Mouse (Mus musculus) hematopoietic multipotent progenitor cell, adult 10-12 weeks (in vitro differentiated cells): Measurements from ENCODE around the gene Gpr18. TPM values are rescaled to one million over a fixed set of nuclear protein-coding genes. Genes with fewer than 3 reads are reported as not detected.

Experiments
- polyA plus RNA-seq: library from polyadenylated mRNA; stranded (reverse); fragments of >175 nt; gene quantifications from 2 replicates; pipeline ENCODE4 v1.2.3, GENCODE M21; 2012; ENCODE audit warnings: low replicate concordance

Gene Gpr18
- 49.7 and 108 TPM in 2 replicates for polyA plus RNA-seq

DNA sequence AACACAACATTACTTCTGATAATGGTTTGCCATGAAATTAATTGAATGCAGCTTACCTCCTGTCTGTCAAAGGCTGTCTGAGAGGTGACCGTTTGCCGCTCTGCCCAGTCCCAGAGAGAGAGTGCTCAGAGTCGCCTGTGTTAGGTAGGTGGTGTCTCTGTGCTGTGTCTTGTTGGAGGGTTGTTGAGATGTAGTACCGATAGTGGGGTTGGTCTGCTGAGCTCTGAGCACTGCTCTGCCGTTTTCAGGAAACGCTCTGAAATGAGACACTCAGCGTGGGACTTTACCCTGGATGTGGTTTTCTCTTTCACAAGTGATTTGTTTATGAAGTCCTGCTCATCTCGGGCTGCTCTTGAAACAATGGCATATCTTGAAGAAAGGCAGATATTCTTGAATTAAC lies at the start of gene Gpr18:
TSS of gene Gpr18 (minus strand) at position 161 of the 400 bp plus-strand sequence.

DNA sequence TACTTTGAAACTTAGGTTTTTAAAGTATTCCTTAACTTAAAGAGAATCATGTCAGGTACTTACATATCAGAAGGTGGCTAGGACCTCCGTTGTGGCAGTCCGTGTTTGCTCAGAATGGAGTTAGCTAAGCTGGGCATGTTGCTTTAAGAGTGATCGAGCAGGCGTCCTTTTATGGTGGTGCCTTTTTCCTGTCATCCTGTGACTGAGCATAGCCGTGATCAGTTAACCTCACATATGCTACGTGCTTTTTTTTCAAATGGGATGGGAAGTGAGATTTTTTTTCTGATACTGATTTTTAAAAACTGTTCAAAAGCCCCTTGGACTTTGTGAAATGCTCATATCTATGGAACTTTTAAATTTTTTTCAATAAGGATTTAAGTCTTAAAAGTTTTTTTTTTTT lies 49.4 kb upstream of the Gpr18 start, which contains the start of gene Gpr183:
TSS of gene Gpr183 (minus strand) at position 206 of the 400 bp plus-strand sequence.

DNA sequence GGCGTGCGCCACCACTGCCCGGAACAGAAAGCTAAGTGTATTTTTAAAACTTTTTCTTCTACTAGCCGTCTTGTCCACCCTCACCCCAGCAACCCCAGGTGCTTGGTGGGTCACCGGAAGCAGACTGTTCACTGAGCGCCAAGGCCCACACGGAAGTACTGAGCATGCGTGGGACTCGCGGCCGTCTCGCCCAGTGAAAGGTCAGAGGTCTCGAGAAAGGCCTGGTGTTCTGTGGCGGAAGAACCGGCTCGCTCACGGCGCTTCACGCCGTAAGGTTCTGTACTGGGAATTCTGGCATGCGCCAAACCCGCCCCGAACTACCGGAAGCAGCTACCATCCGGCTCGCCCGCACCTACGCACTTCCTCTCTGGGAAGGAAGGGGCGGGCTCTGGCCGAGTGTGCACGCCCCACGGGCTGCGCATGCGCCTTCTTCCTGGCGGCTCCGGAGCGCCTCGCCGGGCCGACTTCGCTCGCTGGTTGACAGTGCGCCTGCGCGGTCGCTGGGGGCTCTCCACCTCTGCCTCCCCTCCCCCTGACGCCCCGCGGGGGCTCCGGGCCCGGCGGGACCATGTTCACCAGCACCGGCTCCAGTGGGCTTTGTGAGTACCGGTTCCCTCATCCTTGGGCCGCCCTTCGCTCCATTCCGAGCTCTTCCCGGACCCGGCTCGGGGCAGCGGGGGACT lies 37.3 kb downstream of the Gpr18 start, which contains the start of gene Ubac2:
TSS of gene Ubac2 (plus strand) at position 445 of the 683 bp plus-strand sequence.

Other genes with a start within 250 kb of the Gpr18 start
- gene Dock9, start 117.9 kb downstream of the Gpr18 start, polyA plus RNA-seq = 2.8 and 4.8 TPM in 2 replicates
- 98.0 and 164 TPM in 2 replicates for gene Ubac2, start 37.2 kb downstream of the Gpr18 start, polyA plus RNA-seq
- gene Gpr183, start 49.4 kb upstream of the Gpr18 start, polyA plus RNA-seq = 22.8 and 23.5 TPM in 2 replicates
- 0.26 and 0.40 TPM in 2 replicates for gene Timm8a2, start 118.9 kb upstream of the Gpr18 start, polyA plus RNA-seq
- 138 and 363 TPM in 2 replicates for gene Tm9sf2, start 191.3 kb upstream of the Gpr18 start, polyA plus RNA-seq